Mouse (Mus musculus) kidney, embryonic 14.5 days (tissue): ENCODE data around the gene Asap2. TPM values are rescaled to one million over a fixed set of nuclear protein-coding genes. Genes with fewer than 3 reads are reported as not detected.

ENCODE experiments used
- ATAC-seq: fragments of 200-750 bp; cut with Nextera tagmentation; 2 replicates; pipeline ENCODE4 v1.8.0; 2017; ENCODE audit warnings: moderate number of reproducible peaks, mild to moderate bottlenecking, moderate TSS enrichment, moderate library complexity; ENCODE audit not compliant: low FRiP score, low TSS enrichment
- H3K27ac ChIP-seq: fragments of 300-500 bp; sonication (generic); 2 replicates; pipeline ENCODE4 v1.5.1; 2014; ENCODE audit warnings: low read depth, mild to moderate bottlenecking, low read length, moderate library complexity, mixed read lengths
- H3K27me3 ChIP-seq: fragments of 300-500 bp; sonication (generic); 2 replicates; pipeline ENCODE4 v1.6.1; 2014; ENCODE audit warnings: mild to moderate bottlenecking, low read length; ENCODE audit not compliant: control insufficient read depth, insufficient read depth
- H3K36me3 ChIP-seq: fragments of 300-500 bp; sonication (generic); 2 replicates; pipeline ENCODE4 v1.6.1; 2014; ENCODE audit warnings: low read length, mixed read lengths; ENCODE audit not compliant: control insufficient read depth, insufficient read depth
- H3K4me1 ChIP-seq: fragments of 300-500 bp; sonication (generic); 2 replicates; pipeline ENCODE4 v1.6.1; 2014; ENCODE audit warnings: low read length, mixed read lengths; ENCODE audit not compliant: control insufficient read depth, insufficient read depth
- H3K4me2 ChIP-seq: fragments of 300-500 bp; sonication (generic); replicated peaks from 2 replicates; pipeline ENCODE4 v1.6.1; 2014; ENCODE audit warnings: low read depth, mild to moderate bottlenecking, low read length
- H3K4me3 ChIP-seq: fragments of 300-500 bp; sonication (generic); 2 replicates; pipeline ENCODE4 v1.5.1; 2014; ENCODE audit warnings: mild to moderate bottlenecking, low read length
- H3K9ac ChIP-seq: fragments of 300-500 bp; sonication (generic); 2 replicates; pipeline ENCODE4 v1.6.1; 2014; ENCODE audit warnings: low read depth, mild to moderate bottlenecking, low read length, moderate library complexity
- H3K9me3 ChIP-seq: fragments of 300-500 bp; sonication (generic); 2 replicates; pipeline ENCODE4 v1.6.1; 2016; ENCODE audit warnings: low read length; ENCODE audit not compliant: control insufficient read depth
- WGBS: fragments of 180-500 bp; shearing (Covaris S2); extraction: QIAGEN DNeasy Blood & Tissue Kit; methylation state at CpG from one replicate; pipeline ENCODE4 v1.1.7; 2014; 5-methylcytosine and 5-hydroxymethylcytosine counted together
- polyA plus RNA-seq: library from polyadenylated mRNA; unstranded; fragments of >200 nt; fragmentation: Nextera tagmentation; extraction: Ambion mirVana; gene quantifications from 2 replicates; pipeline ENCODE4 v1.2.1, GENCODE M21; 2014

Asap2 gene
- polyA plus RNA-seq, 1 experiment from 2014 or later = 15.0 TPM

DNA sequence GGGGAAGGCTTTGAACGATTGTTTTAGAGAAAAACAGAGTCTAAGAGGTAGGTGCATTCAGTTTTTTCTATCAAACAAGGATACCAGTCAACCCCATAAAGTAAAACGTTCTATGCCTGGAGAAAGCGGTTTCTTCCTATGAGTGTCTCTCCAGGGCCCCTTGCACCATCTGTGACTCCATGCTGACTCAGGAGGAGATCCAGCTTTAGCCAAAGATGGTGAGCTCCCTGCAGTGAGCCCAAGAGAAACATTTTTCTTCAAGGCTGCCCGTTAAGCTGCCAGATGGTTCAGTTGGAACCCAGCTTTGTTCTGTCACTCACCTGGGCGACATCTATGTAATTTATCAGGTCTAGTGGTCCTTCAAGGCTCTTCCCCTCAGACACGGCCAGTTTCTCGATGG is 284.2 kb downstream of the Asap2 start:
- H3K4me2 ChIP-seq = no peak overlapping the region
- no peak overlapping the region for H3K9ac ChIP-seq
- H3K36me3 ChIP-seq = peaks cover 29% of the 10 kb centered on the region; the same call in 1 of the 2 replicates
- 82% methylated on average over 7 of the region's 7 CpGs for WGBS
- ATAC-seq = no peak
- no peaks in the 10 kb centered on the region for H3K9me3 ChIP-seq
- H3K27me3 ChIP-seq = no peaks in the 10 kb centered on the region
- no peaks in the 10 kb centered on the region for H3K4me1 ChIP-seq
- H3K4me3 ChIP-seq = no peak overlapping the region
- H3K27ac ChIP-seq = no peak overlapping the region

DNA sequence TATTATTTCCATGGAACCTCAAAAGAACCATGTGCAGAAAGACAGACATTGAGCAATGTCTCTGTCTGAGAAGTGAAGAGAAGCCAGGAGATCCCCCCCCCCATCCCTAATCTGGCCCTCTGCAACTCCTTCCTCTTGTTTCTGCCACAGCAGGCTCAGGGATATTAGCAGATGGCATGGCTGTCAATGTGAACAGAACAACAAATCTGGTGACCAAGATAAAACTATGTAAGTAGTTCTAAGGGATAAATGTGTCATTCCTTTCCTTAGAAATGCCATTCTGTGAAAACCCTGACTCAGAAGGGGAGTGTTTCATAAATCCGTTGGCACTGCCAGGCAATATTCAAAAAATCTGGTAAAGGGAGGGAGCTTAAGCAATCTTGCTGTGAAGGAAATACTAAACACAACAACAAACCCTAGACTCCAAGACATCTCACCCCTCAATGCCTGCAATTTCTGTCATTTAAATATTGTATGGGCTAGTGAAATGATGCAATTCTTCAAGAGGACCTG is 287.1 kb downstream of the Asap2 start:
- no peaks in the 10 kb centered on the region for H3K9me3 ChIP-seq
- no peak for ATAC-seq
- no peak overlapping the region for H3K27ac ChIP-seq
- H3K9ac ChIP-seq = no peak overlapping the region
- H3K4me1 ChIP-seq = no peaks in the 10 kb centered on the region
- no peak overlapping the region for H3K4me3 ChIP-seq
- no peaks in the 10 kb centered on the region for H3K27me3 ChIP-seq
- peaks cover 5% of the 10 kb centered on the region; the same call in 1 of the 2 replicates for H3K36me3 ChIP-seq
- 76% methylated on average over 1 of the region's 1 CpGs for WGBS
- no peak overlapping the region for H3K4me2 ChIP-seq

DNA sequence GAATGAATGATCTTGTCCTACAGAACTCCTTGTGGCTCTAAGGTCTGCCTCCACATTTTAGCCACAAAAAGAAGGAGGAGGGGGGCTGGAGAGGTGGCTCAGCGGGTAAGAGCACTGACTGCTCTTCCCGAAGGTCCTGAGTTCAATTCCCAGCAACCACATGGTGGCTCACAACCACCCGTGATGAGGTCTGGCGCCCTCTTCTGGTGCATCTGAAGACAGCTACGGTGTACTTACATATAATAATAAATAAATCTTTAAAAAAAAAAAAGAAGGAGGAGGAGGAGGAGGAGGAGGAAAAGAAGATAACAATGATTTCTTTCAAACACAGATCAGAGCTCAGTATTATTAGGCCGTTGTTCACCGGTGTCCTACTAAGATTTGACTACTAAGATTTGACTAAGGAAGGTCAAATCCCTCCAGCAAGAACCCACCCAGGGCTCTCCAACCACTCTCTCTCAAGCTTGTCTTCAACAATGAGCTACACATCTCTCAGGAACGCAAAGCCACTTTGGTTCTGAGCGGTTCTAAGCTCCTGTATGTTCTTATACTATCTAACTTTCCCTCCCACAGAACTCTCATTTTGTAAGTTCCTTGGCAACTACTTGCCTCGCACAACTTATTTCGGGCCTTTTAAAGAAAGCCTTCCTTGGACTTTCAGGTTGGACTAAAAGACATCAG is 294.6 kb downstream of the Asap2 start, which contains the start of gene Cpsf3:
Gene Cpsf3 (plus strand): TSS at position 631 of the 681 bp plus-strand sequence.
- Histone ChIP-seq H3K4me1 (peaks cover 14% of the 10 kb centered on the region), H3K9ac (peak within 1 kb of the TSS; percentile 87), H3K27me3 (no peaks in the 10 kb centered on the region), H3K4me3 (peak within 1 kb of the TSS; percentile 86), H3K4me2 (peak within 1 kb of the TSS; percentile 82), H3K9me3 (no peaks in the 10 kb centered on the region), H3K27ac (peak within 1 kb of the TSS; percentile 89), H3K36me3 (no peaks in the 10 kb centered on the region)
- WGBS = 54% methylated on average over 11 of the region's 11 CpGs
- no peak for ATAC-seq

DNA sequence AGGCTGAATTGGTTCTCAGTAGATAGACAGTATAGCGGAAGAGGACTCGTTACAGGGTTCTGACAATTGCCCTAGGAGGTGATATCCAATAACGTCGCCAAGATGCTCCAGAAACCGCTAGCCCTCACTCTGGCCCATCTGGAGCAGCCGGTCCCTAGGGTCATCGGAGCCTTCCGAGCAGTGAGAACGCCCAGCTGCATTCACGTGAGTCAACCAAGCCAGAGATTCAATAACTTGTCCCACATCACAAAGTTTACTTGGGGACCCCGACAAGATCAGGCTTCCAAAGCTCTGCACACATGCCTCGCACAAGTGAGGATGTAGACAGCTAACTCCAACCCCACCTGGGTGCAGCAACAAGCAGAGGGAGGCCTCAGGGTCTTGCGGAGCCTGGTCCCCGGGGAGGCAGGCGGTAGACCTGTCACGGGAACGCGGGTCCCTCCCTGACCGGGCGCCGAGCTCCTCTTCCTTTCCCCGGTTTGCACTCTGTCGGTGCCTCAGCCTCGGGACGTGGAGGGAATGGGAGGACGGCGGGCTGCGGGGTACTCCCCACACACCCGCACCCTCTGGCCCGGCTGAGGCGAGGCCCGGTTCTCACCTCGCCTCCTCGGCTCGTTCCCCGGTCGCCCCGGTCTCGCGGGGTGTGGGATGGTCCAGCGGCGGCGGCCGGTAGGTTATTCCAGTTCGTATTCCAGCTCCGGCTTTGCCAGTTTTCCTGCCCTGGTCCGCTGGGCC is 295.4 kb downstream of the Asap2 start:
- Histone ChIP-seq H3K9me3 (no peaks in the 10 kb centered on the region), H3K27ac (peak overlapping the region; percentile 44; the same call in 1 of the 2 replicates), H3K27me3 (no peaks in the 10 kb centered on the region), H3K4me3 (peak overlapping the region; percentile 86), H3K9ac (peak overlapping the region; percentile 87), H3K4me1 (peaks cover 14% of the 10 kb centered on the region), H3K36me3 (no peaks in the 10 kb centered on the region), H3K4me2 (peak overlapping the region; percentile 78)
- WGBS = under 1% methylated on average over 37 of the region's 47 CpGs
- peak; percentile 86 for ATAC-seq

DNA sequence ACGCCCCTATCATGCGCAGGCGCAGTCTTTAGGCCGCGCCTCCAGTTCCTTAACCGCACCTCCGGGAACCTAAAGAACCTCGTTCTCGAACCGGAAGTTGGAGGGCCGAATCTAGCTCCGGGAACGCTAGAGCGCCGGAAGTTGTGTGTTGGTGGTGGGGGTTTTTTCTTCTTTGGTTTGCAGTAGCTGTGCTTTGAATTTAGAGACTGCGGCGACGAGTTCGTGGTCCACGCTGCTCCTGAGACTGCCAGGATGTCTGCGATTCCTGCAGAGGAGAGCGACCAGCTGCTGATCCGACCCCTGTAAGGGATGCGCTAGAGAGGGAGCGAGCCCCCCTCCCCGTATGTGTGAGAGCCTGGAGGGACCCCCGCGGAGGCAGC is 296.0 kb downstream of the Asap2 start, which contains the start of gene Itgb1bp1:
Gene Itgb1bp1 (minus strand): TSS at position 42 of the 380 bp plus-strand sequence.
- WGBS = under 1% methylated on average over 28 of the region's 28 CpGs

DNA sequence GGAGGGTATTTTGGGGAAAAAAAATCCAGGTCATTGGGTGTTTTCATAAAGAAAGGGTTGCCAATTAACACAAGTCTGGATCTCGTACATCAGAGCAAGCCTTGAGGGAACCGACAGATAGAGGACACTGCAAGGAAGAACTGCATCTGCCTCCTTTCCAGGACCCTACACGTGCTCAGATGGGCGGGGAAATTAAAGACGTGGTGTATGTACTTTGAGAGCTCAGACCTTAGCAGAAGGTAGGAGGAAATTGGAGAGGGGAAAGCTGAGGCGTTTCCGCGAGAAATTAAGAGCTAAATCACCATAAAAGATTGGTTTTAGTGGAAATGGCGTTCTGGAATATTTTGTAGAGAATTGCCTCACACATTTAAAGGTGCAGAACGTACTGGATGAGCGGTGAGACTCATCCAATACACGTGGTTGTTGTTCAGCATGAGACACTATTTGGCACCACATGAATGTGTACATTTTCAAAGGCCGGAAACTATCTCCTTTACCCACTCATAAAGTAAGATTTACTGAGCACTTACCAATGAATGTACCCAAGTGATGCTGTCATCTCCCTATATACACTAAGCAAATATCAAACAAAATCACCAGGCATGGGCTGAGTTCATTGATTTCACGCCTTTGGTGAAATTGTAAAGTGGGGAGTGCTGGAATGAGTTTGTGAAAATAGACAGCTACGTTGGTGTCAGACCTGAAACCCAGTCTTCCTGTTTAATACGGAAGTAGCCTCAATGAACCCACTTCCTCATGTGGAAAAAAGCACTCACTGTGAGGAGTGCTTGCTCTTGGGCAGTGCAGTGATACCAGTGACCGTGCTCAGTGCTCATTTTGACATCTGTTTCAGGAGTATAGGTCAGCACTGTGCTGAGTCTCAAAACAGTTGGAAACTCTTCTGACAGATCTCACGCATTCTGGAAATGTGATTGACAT is 296.7 kb downstream of the Asap2 start:
- Histone ChIP-seq H3K27ac (peak overlapping the region; percentile 89), H3K4me3 (peak overlapping the region; percentile 86), H3K4me1 (peaks cover 14% of the 10 kb centered on the region), H3K9me3 (no peaks in the 10 kb centered on the region), H3K4me2 (peak overlapping the region; percentile 82), H3K36me3 (peaks cover 10% of the 10 kb centered on the region), H3K27me3 (no peaks in the 10 kb centered on the region), H3K9ac (peak overlapping the region; percentile 87)
- ATAC-seq = no peak; the same call in 1 of the 2 replicates
- WGBS = 34% methylated on average over 18 of the region's 18 CpGs

More for the DNA sequence above, 296.0 kb downstream of the Asap2 start, which contains the start of gene Itgb1bp1:
- Histone ChIP-seq H3K36me3 (peaks cover 4% of the 10 kb centered on the region), H3K4me3 (peak within 1 kb of the TSS; percentile 86), H3K27ac (peak within 1 kb of the TSS; percentile 89), H3K9ac (peak within 1 kb of the TSS; percentile 87), H3K27me3 (no peaks in the 10 kb centered on the region), H3K4me1 (peaks cover 14% of the 10 kb centered on the region), H3K4me2 (peak within 1 kb of the TSS; percentile 82), H3K9me3 (no peaks in the 10 kb centered on the region)
- ATAC-seq = peak; percentile 96

DNA sequence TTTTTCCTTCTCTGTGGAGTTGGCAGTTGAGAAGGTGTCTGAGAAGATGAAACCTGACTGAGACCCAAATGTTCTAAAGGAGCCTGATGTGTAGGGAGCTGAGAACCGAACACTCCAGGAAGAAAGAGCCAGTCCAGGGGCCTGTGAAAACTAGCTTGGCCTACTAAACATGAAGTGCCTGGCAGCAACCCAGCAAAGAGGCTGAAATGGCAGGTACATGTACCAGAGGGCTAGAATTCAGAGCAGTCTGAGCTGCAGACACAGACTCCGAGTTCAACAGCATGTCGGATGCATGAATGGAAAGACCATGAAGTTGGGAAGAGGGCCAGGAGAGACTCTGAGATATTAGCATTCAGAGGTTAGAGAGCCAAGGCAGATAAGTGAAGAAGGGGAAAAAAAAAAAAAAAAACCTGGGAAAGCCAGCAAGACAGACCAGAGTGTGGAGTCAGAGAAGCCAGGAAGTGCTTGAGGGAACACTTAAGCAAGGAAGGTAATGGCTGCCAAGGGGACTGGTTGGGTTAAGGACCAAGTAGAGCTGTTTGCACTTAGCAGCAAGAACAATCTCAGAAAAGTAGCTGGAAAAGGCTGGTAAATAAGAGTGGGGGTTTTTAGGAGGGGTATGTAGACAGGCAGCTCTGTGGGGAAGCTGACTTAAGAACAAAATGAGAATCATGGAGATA is 298.6 kb downstream of the Asap2 start:
- WGBS = 97% methylated on average over 3 of the region's 3 CpGs
- H3K9me3 ChIP-seq = no peaks in the 10 kb centered on the region
- H3K4me1 ChIP-seq = peaks cover 14% of the 10 kb centered on the region
- H3K4me2 ChIP-seq = no peak overlapping the region
- no peak overlapping the region for H3K4me3 ChIP-seq
- ATAC-seq = no peak
- no peaks in the 10 kb centered on the region for H3K27me3 ChIP-seq
- no peak overlapping the region for H3K27ac ChIP-seq
- H3K9ac ChIP-seq = no peak overlapping the region
- H3K36me3 ChIP-seq = peaks cover 26% of the 10 kb centered on the region

DNA sequence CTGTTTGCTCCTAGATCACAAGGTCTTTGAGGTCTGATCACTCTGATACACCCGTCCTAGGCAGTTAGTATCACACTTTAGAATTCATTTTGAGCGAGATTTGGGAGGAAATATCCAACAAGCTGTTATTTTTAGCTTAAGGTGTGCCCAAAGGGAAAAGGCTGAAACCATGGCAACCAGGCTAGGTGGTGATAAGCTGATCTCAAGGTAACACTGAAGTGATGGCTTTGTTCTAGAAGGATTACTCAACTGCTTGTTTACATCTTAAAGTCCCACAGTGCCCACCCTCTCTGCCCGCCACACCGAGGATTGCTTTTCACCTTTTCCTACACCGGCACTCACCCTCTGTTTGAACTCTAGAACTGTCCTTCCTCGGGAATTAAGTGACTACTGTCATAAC is 299.4 kb downstream of the Asap2 start:
- no peak overlapping the region for H3K4me3 ChIP-seq
- no peak for ATAC-seq
- peaks cover 14% of the 10 kb centered on the region for H3K4me1 ChIP-seq
- no peak overlapping the region for H3K9ac ChIP-seq
- H3K9me3 ChIP-seq = no peaks in the 10 kb centered on the region
- no peaks in the 10 kb centered on the region for H3K27me3 ChIP-seq
- H3K27ac ChIP-seq = no peak overlapping the region
- H3K4me2 ChIP-seq = no peak overlapping the region
- peaks cover 34% of the 10 kb centered on the region for H3K36me3 ChIP-seq
- 87% methylated on average over 6 of the region's 6 CpGs for WGBS
